Mouse (Mus musculus): ENCODE data around the gene Tcf7l2. TPM values are rescaled to one million over a fixed set of nuclear protein-coding genes. Genes with fewer than 3 reads are reported as not detected.

Tcf7l2 gene
- 2.5 TPM for polyA plus RNA-seq (2017; shearing (Covaris generic))

GRCm38 (mm10) chr19:55741439-55741928 lies at the start of gene Tcf7l2:
Gene Tcf7l2, plus strand, starts transcription at chr19:55741820.

